Mouse (Mus musculus) mouse trophoblast stem cell (cell line): ENCODE results near the gene Serpina1b.
"Not testable (repeated sequence)": the region's sequence is repeated elsewhere in the genome, so short reads cannot be mapped to it uniquely, and the experiment has no call there.

Experiments used
- in situ Hi-C, 2 experiments: fragments of 300-500 bp; cut with MseI, MboI; formaldehyde crosslinking; loops; 2 replicates in 1 of 2; 3 replicates in 1 of 2; pipeline ENCODE4 v1.15.1; 2025

The Serpina1b gene

DNA sequence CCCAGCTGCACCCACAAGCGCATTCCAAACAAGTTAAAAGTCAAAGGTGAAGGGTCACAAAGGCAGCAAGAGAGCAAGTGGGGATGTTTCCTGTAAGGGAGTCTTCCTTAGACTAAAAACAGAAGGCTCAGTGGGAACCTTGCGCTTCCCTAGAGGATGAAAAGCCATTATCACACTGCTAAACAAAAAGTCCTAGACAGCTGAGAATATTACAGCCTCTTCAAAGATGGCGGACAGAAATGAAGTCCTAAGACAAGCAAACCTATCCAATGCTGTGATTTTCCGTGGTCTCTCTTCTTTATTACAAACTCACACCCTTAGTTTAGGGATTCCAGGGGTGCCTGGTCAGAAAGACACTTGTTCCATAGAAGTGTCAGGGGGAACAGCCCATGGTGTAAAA, at the start of gene Serpina1b:
Gene Serpina1b (minus strand): TSS at position 101 of the 400 bp plus-strand sequence.
- in situ Hi-C loops = not testable (repeated sequence)

DNA sequence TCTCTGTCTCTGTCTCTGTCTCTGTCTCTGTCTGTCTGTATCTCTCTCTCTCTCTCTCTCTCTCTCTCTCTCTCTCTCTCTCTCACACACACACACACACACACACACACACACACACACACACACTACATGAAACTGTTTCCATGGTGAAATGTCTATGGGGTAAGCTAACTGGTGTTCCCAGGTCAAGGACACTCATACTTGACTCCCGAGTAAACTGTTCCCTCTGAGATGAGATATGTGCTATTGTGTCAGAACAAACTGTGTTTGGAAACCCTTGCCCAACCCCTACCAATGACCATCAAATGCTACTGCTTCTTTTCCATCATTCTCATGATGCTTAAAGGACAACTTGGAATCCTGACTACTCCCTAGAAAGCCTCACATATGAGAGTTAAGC, 36.7 kb upstream of the Serpina1b start:
- in situ Hi-C loops = not testable (repeated sequence)

DNA sequence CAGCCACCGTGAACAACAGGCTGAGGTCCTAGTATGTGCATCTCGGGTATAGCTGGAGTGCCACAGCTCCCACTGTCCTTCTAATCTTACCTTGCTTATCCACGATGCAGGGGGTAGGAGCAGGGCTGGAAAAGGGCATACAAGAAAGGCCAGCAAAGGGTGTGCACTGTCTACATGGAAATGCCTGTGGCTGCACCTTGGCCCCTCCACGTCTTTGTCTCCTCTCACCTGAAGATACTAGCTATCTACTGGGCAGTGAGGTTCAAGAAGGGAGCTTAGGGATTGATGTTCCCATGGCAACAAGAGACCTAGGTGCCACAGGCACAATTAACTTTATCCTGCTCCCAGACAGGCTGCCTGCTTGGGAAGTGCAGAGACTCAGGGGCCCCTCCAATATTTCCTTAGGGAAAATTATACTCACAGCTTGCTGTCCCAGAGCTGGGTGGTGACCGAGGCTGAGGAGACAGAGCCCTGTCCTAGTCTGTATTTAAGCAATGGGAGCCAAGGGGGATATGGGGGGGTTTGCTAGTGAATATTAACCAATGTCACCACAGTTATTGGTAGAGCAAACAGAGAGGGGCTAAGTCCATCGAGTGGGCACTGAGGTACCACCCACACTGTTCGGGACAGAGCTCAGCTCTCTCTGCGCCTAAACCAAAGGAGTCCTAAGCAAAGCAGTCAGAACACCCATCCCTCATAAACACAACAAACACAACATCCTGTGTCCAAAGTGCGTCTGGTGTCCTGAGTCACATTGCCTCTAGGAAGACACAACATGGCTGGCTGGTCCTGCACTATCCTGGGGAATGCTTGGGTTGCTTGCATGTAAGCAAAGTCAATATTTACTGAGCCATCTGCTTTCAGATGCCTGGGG, 33.2 kb upstream of the Serpina1b start, which contains the start of gene Serpina1a:
Gene Serpina1a (minus strand): TSS at position 462 of the 874 bp plus-strand sequence.
- in situ Hi-C loops = not testable (repeated sequence)

DNA sequence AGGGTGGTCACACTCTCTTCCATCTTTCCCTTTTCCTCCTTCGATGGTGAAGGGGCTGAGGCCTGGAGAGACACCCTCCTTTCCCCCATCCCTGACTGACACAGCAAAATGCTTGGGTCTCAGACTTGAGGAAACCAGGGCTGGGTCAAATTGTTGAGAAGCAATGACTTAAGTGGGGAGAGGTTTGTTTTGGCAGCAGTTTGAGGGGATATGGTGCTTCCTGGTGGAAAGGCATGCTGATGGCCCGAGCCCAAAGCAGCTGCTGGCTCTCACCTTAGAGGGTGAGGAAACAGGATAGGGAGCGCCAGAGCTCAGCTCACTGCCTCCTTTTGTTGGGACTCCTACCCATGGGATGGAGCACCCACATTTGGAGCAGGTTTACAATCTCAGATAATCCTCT, 30.8 kb upstream of the Serpina1b start:
- in situ Hi-C loops = no loop called here

DNA sequence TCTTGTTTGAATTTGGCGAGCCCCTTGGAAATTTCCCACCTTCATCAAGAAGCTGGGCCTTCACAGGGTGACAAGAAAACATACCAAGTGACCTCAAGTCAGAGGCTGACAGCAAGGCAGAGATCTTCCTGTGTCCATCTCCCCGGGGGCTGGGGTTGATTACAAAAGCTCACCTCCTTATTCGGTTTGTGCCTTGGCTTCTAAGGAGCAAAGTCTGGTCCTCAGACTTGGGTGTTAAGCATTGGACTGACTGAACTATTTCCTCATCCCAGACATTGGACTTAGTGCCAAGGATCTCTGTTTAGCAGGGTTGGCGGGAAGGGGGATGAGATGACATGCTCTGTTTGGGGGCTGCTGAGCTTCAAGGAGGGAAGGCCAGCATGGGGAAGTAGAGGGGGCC, 30.4 kb upstream of the Serpina1b start:
- in situ Hi-C loops = not testable (repeated sequence)

DNA sequence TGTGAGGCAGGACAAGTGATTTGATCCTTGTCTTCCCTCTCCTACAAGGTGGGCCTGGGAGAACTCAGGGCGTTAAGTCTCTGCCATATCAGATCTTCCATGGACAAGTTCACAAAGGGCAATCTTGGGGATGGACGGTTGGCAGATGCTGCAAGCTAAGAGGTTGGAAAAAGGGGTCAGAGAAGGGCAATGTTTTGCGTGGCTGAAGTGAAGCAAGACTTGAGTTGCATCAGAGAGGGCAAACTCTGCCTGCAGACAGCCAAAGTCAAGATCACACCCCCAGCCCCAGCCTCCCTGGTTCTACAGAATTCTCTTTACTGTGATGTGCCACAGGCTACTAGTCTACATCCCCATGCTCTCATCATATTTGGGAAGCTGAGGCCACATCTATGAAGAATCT, 29.4 kb upstream of the Serpina1b start:
- in situ Hi-C loops = not testable (repeated sequence)

DNA sequence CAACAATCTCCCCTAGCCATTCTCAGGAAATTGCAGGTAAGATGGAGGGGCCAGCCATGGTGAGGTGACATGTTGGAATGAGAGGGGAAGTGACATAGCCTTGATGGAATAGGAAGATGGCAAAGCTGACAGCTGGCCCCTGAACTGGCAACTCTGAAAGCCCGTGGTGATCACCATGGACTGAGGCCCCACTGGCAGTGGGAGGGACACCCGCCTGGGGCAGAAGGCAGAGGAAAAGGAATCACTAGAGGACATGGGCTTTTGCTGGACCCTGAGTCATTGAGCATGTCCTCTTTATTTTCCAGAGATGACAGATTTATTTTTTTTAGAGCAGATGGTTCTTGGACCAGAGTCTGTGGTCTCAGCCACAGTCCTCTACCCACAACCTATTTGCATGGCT, 22.9 kb upstream of the Serpina1b start:
- in situ Hi-C loops = not testable (repeated sequence)

DNA sequence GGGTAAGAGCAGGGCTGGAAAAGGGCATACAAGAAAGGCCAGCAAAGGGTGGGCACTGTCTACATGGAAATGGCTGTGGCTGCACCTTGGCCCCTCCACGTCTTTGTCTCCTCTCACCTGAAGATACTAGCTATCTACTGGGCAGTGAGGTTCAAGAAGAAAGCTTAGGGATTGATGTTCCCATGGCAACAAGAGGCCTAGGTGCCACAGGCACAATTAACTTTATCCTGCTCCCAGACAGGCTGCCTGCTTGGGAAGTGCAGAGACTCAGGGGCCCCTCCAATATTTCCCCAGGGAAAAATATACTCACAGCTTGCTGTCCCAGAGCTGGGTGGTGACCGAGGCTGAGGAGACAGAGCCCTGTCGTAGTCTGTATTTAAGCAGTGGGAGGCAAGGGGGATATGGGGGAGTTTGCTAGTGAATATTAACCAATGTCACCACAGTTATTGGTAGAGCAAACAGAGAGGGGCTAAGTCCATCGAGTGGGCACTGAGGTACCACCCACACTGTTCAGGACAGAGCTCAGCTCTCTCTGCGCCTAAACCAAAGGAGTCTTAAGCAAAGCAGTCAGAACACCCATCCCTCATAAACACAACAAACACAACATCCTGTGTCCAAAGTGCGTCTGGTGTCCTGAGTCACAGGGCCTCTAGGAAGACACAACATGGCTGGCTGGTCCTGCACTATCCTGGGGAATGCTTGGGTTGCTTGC, 2.4 kb downstream of the Serpina1b start:
- in situ Hi-C loops = not testable (repeated sequence)

DNA sequence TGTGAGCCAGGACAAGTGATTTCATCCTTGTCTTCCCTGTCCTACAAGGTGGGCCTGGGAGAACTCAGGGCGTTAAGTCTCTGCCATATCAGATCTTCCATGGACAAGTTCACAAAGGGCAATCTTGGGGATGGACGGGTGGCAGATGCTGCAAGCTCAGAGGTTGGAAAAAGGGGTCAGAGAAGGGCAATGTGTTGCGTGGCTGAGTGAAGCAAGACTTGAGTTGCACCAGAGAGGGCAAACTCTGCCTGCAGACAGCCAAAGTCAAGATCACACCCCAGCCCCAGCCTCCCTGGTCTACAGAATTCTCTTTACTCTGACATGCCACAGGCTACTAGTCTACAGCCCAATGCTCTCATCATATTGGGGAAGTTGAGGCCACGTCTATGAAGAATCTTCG, 6.3 kb downstream of the Serpina1b start:
- in situ Hi-C loops = not testable (repeated sequence)

DNA sequence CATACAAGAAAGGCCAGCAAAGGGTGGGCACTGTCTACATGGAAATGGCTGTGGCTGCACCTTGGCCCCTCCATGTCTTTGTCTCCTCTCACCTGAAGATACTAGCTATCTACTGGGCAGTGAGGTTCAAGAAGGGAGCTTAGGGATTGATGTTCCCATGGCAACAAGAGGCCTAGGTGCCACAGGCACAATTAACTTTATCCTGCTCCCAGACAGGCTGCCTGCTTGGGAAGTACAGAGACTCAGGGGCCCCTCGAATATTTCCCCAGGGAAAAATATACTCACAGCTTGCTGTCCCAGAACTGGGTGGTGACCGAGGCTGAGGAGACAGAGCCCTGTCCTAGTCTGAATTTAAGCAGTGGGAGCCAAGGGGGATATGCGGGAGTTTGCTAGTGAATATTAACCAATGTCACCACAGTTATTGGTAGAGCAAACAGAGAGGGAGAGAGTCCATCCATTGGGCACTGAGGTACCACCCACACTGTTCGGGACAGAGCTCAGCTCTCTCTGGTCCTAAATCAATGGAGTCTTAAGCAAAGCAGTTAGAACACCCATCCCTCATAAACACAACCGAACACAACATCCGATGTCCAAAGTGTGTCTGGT, 56.8 kb downstream of the Serpina1b start, which contains the start of gene Serpina1d:
Gene Serpina1d (minus strand): TSS at position 347 of the 606 bp plus-strand sequence.
- in situ Hi-C loops = not testable (repeated sequence)

DNA sequence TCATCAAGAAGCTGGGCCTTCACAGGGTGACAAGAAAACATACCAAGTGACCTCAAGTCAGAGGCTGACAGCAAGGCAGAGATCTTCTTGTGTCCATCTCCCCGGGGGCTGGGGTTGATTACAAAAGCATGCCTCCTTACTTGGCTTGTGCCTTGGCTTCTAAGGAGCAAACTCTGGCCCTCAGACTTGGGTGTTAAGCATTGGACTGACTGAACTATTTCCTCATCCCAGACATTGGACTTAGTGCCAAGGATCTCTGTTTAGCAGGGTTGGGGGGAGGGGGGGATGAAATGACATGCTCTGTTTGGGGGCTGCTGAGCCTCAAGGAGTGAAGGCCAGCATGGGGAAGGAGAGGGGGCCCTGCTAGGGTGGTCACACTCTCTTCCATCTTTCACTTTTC, 59.6 kb downstream of the Serpina1b start:
- in situ Hi-C loops = not testable (repeated sequence)

DNA sequence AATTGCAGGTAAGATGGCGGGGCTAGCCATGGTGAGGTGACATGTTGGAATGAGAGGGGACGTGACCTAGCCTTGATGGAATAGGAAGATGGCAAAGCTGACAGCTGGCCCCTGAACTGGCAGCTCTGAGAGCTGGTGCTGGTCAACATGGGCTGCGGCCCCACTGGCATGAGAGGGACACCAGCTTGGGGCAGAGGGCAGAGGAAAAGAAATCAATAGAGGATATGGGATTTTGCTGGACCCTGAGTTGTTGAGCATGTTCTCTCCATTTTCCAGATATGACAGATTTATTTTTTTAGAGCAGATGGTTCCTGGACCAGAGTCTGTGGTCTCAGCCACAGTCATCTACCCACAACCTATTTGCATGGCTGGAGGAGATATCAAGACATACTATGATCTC, 67.1 kb downstream of the Serpina1b start:
- in situ Hi-C loops = not testable (repeated sequence)

DNA sequence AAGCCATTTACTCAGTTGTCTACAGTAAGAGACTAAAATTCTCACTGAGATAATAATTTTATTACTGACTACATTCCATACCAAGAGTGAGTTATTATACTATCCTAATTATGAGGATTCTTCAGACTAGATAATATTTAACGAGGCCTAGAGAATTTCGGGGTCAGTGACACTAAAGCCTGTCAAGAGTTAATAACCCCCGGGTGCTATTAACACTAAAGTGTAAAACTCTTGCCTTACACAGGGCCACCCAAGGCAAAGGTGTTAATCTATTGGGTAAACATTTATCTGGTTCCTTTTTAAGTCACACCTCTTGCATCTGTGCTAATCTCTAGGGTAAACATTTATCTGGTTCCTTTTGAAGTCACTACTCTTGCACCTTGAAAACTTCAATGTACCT, 69.9 kb downstream of the Serpina1b start:
- in situ Hi-C loops = not testable (repeated sequence)

DNA sequence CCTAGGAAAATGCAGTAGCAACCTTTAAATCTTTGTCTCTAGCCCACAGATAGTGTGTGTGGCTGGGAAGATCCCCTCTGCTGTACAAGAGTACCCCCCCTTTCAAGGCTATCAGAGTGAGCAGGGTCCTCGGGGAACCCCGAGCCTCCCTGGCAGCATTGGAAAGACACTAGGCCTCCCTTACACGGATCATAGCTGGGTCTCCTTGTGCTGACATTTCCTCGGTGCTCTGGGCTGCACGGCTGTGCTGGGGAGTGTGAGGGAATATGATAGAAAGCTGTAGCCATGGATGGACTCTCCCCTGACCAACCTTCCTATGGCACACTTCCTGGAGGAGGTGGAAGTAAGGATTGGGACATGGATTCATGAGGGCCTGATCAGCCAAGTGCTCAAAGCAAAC, 84.2 kb downstream of the Serpina1b start:
- in situ Hi-C loops = not testable (repeated sequence)

DNA sequence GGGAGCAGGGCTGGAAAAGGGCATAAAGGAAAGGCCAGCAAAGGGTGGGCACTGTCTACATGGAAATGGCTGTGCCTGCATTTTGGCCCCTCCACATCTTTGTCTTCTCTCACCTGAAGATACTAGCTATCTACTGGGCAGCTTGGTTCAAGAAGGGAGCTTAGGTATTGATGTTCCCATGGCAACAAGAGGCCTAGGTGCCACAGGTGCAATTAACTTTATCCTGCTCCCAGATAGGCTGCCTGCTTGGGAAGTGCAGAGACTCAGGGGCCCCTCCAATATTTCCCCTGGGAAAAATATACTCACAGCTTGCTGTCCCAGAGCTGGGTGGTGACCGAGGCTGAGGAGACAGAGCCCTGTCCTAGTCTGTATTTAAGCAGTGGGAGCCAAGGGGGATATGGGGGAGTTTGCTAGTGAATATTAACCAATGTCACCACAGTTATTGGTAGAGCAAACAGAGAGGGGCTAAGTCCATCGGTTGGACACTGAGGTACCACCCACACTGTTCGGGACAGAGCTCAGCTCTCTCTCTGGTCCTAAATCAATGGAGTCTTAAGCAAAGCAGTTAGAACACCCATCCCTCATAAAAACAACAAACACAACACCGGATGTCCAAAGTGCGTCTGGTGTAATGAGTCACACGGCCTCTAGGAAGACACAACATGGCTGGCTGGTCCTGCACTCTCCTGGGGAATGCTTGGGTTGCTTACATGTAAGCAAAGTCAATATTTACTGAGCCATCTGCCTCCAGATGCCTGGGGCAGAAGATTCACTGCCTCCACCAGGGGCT, 92.2 kb downstream of the Serpina1b start:
- in situ Hi-C loops = not testable (repeated sequence)

DNA sequence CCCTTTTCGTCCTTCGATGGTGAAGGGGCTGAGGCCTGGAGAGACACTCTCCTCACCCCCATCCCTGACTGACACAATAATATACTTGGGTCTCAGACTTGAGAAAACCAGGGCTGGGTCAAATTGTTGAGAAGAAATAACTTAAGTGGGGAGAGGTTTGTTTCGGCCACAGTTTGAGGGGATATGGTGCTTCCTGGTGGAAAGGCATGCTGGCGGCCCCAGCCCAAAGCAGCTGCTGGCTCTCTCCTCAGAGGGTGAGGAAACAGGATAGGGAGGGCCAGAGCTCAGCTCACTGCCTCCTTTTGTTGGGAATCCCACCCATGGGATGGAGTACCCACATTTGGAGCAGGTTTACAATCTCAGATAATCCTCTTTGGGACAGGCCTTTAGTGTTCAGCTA, 94.6 kb downstream of the Serpina1b start:
- in situ Hi-C loops = not testable (repeated sequence)

DNA sequence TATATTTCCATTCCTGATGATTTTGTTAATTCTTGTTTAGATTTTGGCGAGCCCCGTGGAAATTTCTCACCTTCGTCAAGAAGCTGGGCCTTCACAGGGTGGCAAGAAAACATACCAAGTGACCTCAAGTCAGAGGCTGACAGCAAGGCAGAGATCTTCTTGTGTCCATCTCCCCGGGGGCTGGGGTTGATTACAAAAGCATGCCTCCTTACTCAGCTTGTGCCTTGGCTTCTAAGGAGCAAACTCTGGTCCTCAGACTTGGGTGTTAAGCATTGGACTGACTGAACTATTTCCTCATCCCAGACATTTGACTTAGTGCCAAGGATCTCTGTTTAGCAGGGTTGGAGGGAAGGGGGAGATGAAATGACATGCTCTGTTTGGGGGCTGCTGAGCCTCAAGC, 95.1 kb downstream of the Serpina1b start:
- in situ Hi-C loops = not testable (repeated sequence)

DNA sequence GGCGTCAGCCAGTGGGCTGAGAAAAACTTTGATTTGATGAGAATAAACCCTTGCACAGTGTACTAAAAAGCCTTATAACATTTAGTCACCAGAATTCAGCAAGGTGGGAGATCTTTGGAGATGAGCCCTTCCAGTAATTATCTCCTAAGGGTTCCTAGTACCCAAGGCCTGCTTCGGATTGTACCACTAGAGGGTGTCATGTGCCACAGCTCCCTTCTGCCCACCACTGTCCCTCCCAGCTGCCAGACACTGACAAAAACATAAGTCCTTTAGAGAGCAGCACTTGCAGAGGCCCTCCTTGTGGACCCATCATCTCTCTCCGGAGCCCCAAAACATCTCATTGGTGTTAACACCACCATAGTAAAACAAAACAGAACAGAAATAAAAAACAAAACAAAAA, 118.6 kb downstream of the Serpina1b start:
- in situ Hi-C loops = no loop called here

DNA sequence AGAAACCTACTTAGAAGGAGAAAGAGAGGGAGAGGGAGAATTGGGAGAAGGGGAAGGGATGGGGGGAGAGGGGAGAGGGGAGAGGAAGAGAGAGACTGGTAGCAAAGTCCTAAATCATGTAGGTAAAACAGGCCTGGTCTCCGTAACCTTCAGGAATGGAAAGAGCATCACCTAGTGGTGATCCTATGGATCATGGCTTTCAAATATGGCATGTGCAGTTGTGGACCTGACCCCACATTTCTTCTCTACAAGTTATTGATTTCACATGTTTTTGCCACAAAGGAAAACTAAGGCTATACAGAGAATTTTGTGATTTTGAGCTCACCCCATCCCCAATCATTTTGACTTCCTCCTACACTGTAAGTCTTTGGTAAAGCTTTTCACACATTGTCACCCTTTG, 119.8 kb downstream of the Serpina1b start:
- in situ Hi-C loops = no loop called here

DNA sequence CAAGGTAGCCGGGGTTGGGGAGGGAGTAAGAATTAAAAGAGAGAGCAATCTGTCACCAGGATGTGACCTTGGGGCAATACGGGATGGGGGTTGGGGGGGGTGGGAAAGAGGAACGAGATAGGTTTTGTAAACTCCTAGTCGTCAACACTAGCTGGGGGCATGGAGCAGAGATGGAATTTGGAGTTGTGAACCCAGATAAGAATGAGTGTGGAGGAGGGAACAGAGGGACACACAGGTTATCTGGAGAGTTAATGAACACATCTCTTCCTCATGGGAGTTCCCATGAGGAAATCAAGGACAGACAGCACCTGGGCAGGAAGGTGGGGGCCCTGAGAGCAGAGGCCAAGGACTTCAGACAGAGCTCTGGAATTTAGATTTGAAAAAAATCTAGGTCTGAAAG, 124.1 kb downstream of the Serpina1b start:
- in situ Hi-C loops = no loop called here

DNA sequence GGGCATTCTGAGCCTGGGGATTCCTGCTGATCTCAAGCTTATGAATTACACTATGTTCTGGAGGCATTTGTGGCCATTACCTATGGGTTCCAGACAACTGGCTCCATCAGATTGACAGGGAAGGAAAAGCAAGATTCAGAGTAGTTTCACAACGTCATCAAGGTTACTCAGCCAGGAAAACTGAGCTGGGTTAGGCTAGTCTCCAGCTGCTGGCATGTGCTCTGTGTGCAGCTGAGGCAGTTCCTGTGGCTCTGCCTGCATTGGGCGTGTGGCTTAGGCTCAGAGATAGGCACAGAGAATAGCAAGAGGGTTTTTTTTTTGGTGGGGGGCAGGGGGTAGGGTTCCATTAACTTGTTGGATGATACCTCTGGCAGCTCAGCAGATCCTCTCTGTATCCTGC, 124.6 kb downstream of the Serpina1b start:
- in situ Hi-C loops = no loop called here
